Mouse (Mus musculus) CH12.LX (cell line): ENCODE data around the gene Tnpo1. TPM values are rescaled to one million over a fixed set of nuclear protein-coding genes. Genes with fewer than 3 reads are reported as not detected.

Source experiments
- DNase-seq: peaks from one replicate; pipeline ENCODE4 v3.0.0-alpha.2; 2013; ENCODE audit errors: extremely low read depth
- H3K27ac ChIP-seq: 2 replicates; pipeline ENCODE4 v1.5.1; 2012; ENCODE audit warnings: low read depth, mild to moderate bottlenecking, control low read depth, moderate library complexity; ENCODE audit not compliant: insufficient read depth
- H3K27me3 ChIP-seq: replicated peaks from 2 replicates; pipeline ENCODE3; 2012; ENCODE audit warnings: inconsistent platforms
- H3K36me3 ChIP-seq, 2 experiments: replicated peaks in 1 of 2; 2 replicates each; pipeline versions ENCODE3 to v1.6.1; 2012; ENCODE audit warnings: inconsistent platforms in 1 of 2, low read length in 1 of 2, mild to moderate bottlenecking in 1 of 2, mixed read lengths in 1 of 2, moderate library complexity in 1 of 2; ENCODE audit not compliant: control insufficient read depth in 1 of 2, insufficient read depth in 1 of 2
- H3K4me1 ChIP-seq, 2 experiments: 2 replicates each; pipeline ENCODE4 v1.6.1; 2012; ENCODE audit warnings: inconsistent platforms in 1 of 2, moderate library complexity in 1 of 2; ENCODE audit not compliant: insufficient read depth in 2 of 2, control insufficient read depth in 1 of 2
- H3K4me2 ChIP-seq: 2 replicates; pipeline ENCODE4 v1.6.1; 2012; ENCODE audit warnings: low read depth, mild to moderate bottlenecking, control low read depth; ENCODE audit not compliant: poor library complexity, insufficient read depth, severe bottlenecking
- H3K4me3 ChIP-seq, 3 experiments: fragments of 150-350 bp in 1 of 3; sonication (generic) in 1 of 3; replicated peaks in 1 of 3; 2 replicates each; pipeline versions ENCODE3 to v1.5.1; 2011 to 2012; ENCODE audit warnings: low read depth in 2 of 3, low read length in 2 of 3, mild to moderate bottlenecking in 2 of 3, moderate library complexity in 2 of 3, control low read depth in 1 of 3, improper control_type of control experiment in 1 of 3, inconsistent platforms in 1 of 3, mixed read lengths in 1 of 3; ENCODE audit not compliant: poor library complexity in 1 of 3
- H3K79me2 ChIP-seq: replicated peaks from 2 replicates; pipeline ENCODE4 v1.6.1; 2012; ENCODE audit warnings: mild to moderate bottlenecking, moderate library complexity; ENCODE audit not compliant: control insufficient read depth, poor library complexity, insufficient read depth, severe bottlenecking; ENCODE audit errors: extremely low read depth
- H3K9ac ChIP-seq: 2 replicates; pipeline ENCODE4 v1.6.1; 2012; ENCODE audit warnings: low read depth, mild to moderate bottlenecking, control low read depth, moderate library complexity; ENCODE audit not compliant: insufficient read depth
- H3K9me3 ChIP-seq: replicated peaks from 2 replicates; pipeline ENCODE3; 2012; ENCODE audit warnings: low read length, inconsistent platforms, mixed read lengths
- BHLHE40 ChIP-seq: IDR thresholded peaks from 2 replicates; pipeline ENCODE4 v1.6.1; 2011; ENCODE audit warnings: mild to moderate bottlenecking, low read depth, low read length, improper control_type of control experiment
- CHD2 ChIP-seq: IDR thresholded peaks from 2 replicates; pipeline ENCODE4 v1.6.1; 2011; ENCODE audit warnings: low read length, improper control_type of control experiment
- EP300 ChIP-seq: IDR thresholded peaks from 2 replicates; pipeline ENCODE4 v1.6.1; 2011; ENCODE audit warnings: low read length, improper control_type of control experiment
- ETS1 ChIP-seq: conservative IDR thresholded peaks from 2 replicates; pipeline ENCODE4 v1.6.1; 2012; ENCODE audit warnings: low read depth, mild to moderate bottlenecking, inconsistent platforms, low read length, improper control_type of control experiment, moderate library complexity
- HCFC1 ChIP-seq: IDR thresholded peaks from 2 replicates; pipeline ENCODE4 v1.6.1; 2012; ENCODE audit warnings: low read depth, mild to moderate bottlenecking, inconsistent platforms, low read length, improper control_type of control experiment
- IRF4 ChIP-seq: IDR thresholded peaks from 2 replicates; pipeline ENCODE4 v1.6.1; 2014; ENCODE audit warnings: low read depth, mild to moderate bottlenecking, inconsistent platforms, low read length, improper control_type of control experiment
- JUN ChIP-seq: IDR thresholded peaks from 2 replicates; pipeline ENCODE4 v1.6.1; 2011; ENCODE audit warnings: low read depth, mild to moderate bottlenecking, low read length, improper control_type of control experiment, moderate library complexity; ENCODE audit not compliant: insufficient read depth
- KAT2A ChIP-seq: IDR thresholded peaks from 2 replicates; pipeline ENCODE4 v1.6.1; 2012; ENCODE audit warnings: low read length, improper control_type of control experiment, inconsistent platforms; ENCODE audit not compliant: insufficient replicate concordance
- MAX ChIP-seq: IDR thresholded peaks from 2 replicates; pipeline ENCODE4 v1.6.1; 2011; ENCODE audit warnings: low read length, improper control_type of control experiment
- MAZ ChIP-seq: IDR thresholded peaks from 2 replicates; pipeline ENCODE4 v1.6.1; 2012; ENCODE audit warnings: low read depth, mild to moderate bottlenecking, inconsistent platforms, low read length, improper control_type of control experiment, moderate library complexity
- MEF2A ChIP-seq: IDR thresholded peaks from 2 replicates; pipeline ENCODE4 v1.6.1; 2014; ENCODE audit warnings: low read depth, mild to moderate bottlenecking, inconsistent platforms, low read length, improper control_type of control experiment, borderline replicate concordance
- MYC ChIP-seq: IDR thresholded peaks from 2 replicates; pipeline ENCODE4 v1.6.1; 2011; ENCODE audit warnings: low read depth, mild to moderate bottlenecking, improper control_type of control experiment, low read length
- NELFE ChIP-seq: IDR thresholded peaks from 2 replicates; pipeline ENCODE4 v1.6.1; 2011; ENCODE audit warnings: low read depth, low read length, improper control_type of control experiment
- NRF1 ChIP-seq: IDR thresholded peaks from 2 replicates; pipeline ENCODE4 v1.6.1; 2014; ENCODE audit warnings: low read depth, mild to moderate bottlenecking, inconsistent platforms, low read length, improper control_type of control experiment, moderate library complexity
- POLR2A ChIP-seq: IDR thresholded peaks from 2 replicates; pipeline ENCODE4 v1.6.1; 2011; ENCODE audit warnings: low read depth, mild to moderate bottlenecking, improper control_type of control experiment, low read length
- POLR2AphosphoS2 ChIP-seq: IDR thresholded peaks from 2 replicates; pipeline ENCODE4 v1.6.1; 2011; ENCODE audit warnings: low read depth, low read length, improper control_type of control experiment
- SMC3 ChIP-seq: IDR thresholded peaks from 2 replicates; pipeline ENCODE4 v1.6.1; 2011; ENCODE audit warnings: low read depth, low read length, improper control_type of control experiment
- UBTF ChIP-seq: IDR thresholded peaks from 2 replicates; pipeline ENCODE4 v1.6.1; 2012; ENCODE audit warnings: low read depth, mild to moderate bottlenecking, inconsistent platforms, low read length, improper control_type of control experiment, moderate library complexity
- USF2 ChIP-seq: conservative IDR thresholded peaks from 2 replicates; pipeline ENCODE4 v1.6.1; 2011; ENCODE audit warnings: low read depth, low read length, improper control_type of control experiment
- ZMIZ1 ChIP-seq: IDR thresholded peaks from 2 replicates; pipeline ENCODE4 v1.6.1; 2012; ENCODE audit warnings: low read depth, mild to moderate bottlenecking, inconsistent platforms, low read length, improper control_type of control experiment
- dilution Hi-C: fragments of 300-500 bp; cut with MboI; formaldehyde crosslinking; loops from 2 replicates; pipeline ENCODE4 v1.14.3; 2020; ENCODE audit warnings: low sequenced_read_pairs; ENCODE audit not compliant: extremely low pct_unique_long_range_greater_than_20kb, extremely low pct_ligation_motif_present
- in situ Hi-C: fragments of 300-500 bp; cut with MboI; formaldehyde crosslinking; loops from 3 replicates; pipeline ENCODE4 v1.14.3; 2019; ENCODE audit warnings: low sequenced_read_pairs, low pct_ligation_motif_present, low pct_unique_long_range_greater_than_20kb, mixed read lengths
- polyA plus RNA-seq: library from polyadenylated mRNA; unstranded; fragments of >175 nt; gene quantifications from 2 replicates; pipeline ENCODE4 v1.2.1, GENCODE M21; 2012; ENCODE audit warnings: low read depth; ENCODE audit not compliant: insufficient read length
- total RNA-seq, 2 experiments: library from RNA; depleted of rRNA; stranded (reverse); fragments of 300-350 nt in 1 of 2; fragments of >200 nt in 1 of 2; gene quantifications; 2 replicates each; pipeline ENCODE4 v1.2.3; 2012 to 2014

The Tnpo1 gene
- total and polyA plus RNA-seq, 3 experiments, result 93.6 to 105 (median 95.9) TPM

DNA sequence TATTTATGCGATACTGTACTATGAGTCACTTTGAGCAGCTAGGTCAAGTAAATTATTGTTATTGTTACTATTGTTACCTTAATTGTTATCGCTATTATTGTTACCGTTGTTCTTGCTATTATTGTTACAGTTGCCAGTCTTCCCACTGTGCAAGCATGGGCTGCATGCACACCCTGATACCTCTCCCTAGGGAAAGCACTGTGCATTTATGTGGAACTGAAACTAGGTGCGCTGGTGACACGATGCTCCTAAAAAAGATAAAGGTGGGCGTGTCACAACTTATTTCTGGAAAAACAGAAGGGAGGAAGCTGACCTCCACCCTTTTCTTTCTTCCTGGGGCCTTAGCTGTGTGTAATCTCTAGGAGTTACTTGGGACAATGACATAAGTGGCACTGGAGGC lies 41.8 kb upstream of the Tnpo1 start:
- peak; percentile 65 for DNase-seq
- Histone ChIP-seq H3K4me1 (peaks cover 5 to 24% of the 10 kb centered on the region in 2 experiments; a peak in 3 of 4 replicates), H3K9ac (no peak overlapping the region), H3K4me2 (peak overlapping the region; percentile 8; the same call in 1 of the 2 replicates), H3K9me3 (no peaks in the 10 kb centered on the region), H3K27ac (no peak overlapping the region), H3K36me3 (no peaks in the 10 kb centered on the region), H3K79me2 (no peaks in the 10 kb centered on the region), H3K27me3 (no peaks in the 10 kb centered on the region), H3K4me3 (no peak overlapping the region)
- TF ChIP-seq EP300 (peak; percentile 86), UBTF (no peak), MYC (peak; percentile 40; the same call in 1 of the 2 replicates), CHD2 (0 out of 2 replicates have a peak, but pooled peaks have one; percentile 16), MEF2A (peak; percentile 89; the same call in 1 of the 2 replicates), KAT2A (no peak), JUN (peak; percentile 59), NRF1 (no peak), MAX (0 out of 2 replicates have a peak, but pooled peaks have one; percentile 30), IRF4 (peak; percentile 87), NELFE (no peak), ETS1 (peak; percentile 62), BHLHE40 (peak; percentile 71)
- dilution Hi-C loops (no loop called here), in situ Hi-C loops (no loop called here)

DNA sequence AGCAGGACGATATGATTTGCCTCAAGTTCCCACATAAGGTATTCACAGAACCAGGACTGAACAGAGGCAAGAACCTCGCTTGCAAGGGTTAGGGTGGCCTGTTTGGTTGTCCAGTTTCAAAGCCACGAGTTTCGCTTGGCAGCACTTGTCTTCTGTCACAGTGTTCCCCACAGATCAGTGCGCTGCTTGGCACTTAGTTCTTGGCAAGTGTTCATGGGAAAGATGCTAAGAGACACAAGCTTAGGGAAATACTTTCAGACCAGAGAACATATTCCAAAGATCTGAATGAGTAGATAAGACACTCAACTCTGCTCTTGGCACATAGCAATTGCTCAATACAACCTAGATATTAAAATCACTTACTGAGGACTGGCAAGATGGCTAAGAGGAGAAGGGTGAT lies 40.4 kb upstream of the Tnpo1 start:
- H3K27ac ChIP-seq, result no peak overlapping the region
- H3K9me3 ChIP-seq, result no peaks in the 10 kb centered on the region
- no peak overlapping the region for H3K9ac ChIP-seq
- dilution Hi-C loops (no loop called here), in situ Hi-C loops (no loop called here)
- H3K4me1 ChIP-seq, result peaks cover 5 to 24% of the 10 kb centered on the region in 2 experiments; a peak in 3 of 4 replicates
- TF ChIP-seq POLR2AphosphoS2 (no peak), USF2 (no peak), HCFC1 (no peak), CHD2 (no peak), SMC3 (no peak), MAZ (no peak), ZMIZ1 (no peak), POLR2A (no peak)
- H3K27me3 ChIP-seq, result no peaks in the 10 kb centered on the region
- no peak overlapping the region for H3K4me3 ChIP-seq
- H3K4me2 ChIP-seq, result no peak overlapping the region
- H3K79me2 ChIP-seq, result no peaks in the 10 kb centered on the region
- no peak for DNase-seq
- no peaks in the 10 kb centered on the region for H3K36me3 ChIP-seq
